Mouse (Mus musculus): ENCODE data around the gene Bag5.

Gene Bag5

DNA sequence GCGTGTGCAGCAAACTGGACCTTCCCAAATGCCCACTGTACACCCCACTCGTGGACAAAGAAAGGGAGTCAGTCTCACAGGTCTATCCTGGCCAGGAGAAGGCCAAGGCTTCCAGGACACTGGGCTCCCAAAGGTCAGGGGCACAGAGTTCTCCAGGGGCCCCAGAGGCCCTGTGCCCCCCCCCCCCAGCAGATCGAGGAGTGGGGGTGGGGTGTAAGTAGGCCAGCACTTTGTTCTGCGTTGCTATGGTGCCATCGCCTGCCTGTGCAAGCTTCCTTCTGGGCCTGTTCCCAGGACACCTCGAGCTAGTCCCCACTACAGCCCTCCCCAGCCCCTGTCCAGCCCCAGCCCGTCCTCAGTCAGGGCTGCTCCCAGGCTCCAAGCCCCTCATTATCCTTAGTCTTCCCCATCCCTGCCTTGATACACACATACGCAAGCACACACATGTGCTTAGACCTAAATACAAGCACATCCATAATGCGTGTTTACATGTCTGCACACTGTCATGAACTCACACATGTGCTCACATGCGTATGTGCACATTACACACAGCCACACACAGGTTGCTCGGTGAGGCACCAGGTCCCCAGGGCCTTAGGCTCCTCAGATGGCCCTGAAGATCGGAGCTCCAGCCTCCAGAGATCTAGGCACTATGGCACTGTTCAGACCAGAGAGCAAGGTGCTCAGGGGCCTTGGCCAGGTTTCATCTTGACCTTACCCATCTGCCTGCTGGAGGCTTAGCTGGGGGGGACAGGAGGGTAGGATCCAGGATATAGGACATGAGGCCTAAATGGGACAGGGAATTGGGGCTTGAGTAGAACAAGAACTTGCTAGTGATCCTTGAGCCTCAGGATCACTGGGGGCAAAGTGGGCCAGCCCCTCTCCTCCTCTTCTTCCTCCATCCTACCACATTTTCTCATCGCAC is 17.9 kb downstream of the Bag5 start:
- DNase-seq, result peak; percentile 90

GRCm38 (mm10) chr12:111694271-111694781 is 18.7 kb downstream of the Bag5 start:
- DNase-seq, result no peak

DNA sequence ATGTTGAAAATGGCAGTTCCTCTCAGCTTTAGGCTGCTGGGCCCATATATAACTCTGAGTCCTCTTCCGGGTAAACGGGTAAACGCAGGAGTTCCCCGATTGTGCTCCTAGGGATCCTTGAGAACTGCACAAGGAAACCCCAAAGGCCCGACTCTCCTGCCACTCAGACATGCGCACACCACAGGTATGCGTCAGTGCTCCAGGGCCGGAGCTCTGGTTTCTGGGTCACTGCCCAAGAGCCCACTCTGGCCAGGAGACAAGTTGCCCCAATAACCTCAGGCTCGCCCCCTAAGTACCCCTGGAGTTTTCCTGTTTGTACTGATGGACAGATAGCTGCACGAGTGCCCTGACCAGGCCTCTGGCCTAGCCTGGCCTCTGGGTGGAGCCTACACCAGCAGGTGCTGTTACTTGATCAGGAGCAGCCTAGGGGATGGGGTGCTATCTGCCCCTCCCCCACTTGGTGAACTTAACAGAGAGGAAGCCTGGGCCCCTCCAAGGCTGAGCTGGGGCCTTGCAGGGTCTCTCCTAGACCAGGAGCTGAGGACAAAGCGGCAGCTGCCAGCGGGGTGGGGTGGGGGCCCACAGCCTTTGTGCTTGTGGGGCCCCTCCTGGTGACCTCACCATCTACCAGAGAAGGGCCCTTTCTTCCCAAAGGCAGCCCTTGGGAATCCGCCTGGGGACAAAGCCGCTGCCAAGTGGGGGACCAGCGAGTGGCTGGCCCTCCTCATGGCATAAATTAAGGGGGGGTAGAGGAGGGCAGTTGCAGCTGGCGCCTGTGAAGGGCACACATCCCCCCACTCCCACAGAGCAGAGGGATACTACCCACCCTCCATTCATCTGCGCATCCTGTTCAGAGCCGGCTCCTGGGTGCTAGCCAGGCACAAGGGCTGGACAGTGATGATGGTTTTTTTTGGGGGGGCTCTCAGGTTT is 19.5 kb downstream of the Bag5 start:
- DNase-seq, result peak; percentile 98

GRCm38 (mm10) chr12:111692899-111693298 is 20.2 kb downstream of the Bag5 start:
- DNase-seq, result no peak

DNA sequence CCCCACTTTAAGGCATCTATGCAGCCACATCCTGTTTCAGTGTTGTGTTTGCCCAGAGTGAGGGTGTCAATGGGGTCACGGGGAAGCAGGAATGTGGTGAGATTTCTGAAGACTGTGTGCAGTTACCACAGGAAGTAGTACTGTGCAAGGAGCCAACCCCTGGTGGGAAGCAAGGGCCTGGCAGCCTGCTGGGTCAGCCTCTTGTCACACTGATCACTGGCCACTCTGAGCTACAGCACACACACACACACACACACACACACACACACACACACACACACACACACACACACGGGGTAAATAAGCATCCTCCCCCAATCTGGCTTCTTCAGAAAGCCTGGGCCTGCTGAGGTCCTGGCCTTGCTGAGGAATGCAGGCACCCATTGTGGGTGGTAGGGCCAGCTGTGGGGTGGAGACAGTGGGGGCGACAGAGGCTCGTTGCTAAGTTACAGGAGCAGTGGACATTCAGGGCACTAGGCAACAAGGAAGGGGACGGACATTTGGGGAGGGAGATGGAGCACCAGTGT is 21.6 kb downstream of the Bag5 start:
- peak; percentile 96 for DNase-seq

GRCm38 (mm10) chr12:111689426-111689825 is 23.6 kb downstream of the Bag5 start:
- no peak for DNase-seq

DNA sequence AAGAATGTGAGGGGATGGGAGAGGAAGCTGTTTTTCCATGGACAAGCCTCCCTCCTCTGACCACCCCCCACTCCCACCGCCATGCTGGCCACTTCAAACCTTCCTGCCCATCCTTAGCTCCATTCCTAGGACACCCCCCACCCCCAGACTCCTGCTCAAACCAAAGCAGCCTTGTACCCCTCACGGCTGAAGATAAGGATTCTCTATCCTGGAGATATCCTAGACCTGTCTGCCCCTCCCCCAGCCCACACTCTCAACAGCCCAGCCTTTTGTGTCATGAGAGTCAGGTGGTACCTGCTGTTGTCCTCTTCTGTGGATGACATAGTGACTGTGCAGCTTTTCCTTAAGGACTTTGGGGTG is 25.0 kb downstream of the Bag5 start:
- DNase-seq, result no peak

- DNase-seq, result peak; percentile 92
Observed at GRCm38 (mm10) chr12:111687350-111688068, 25.5 kb downstream of the Bag5 start.

GRCm38 (mm10) chr12:111686390-111686789 is 26.7 kb downstream of the Bag5 start:
- no peak for DNase-seq

DNA sequence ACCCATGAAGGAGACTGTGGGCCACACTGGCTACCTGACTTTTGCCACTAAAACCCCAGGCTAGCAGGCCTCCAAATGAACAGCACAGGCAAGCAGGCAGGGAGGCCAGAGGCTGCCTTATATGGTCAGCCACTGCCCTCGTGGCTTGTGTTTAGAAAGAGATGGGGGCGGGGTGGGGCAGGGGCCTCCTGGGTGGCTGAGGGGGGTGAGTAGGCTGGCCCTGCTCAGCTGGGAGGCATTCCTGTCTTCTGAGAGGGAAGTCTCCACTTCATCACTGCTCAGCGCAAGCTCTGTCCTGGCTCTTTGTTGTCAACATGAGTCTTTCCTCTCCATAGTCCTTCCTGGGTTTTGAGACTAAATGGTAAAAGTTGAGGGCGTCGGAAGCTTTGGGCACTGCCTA is 30.3 kb downstream of the Bag5 start:
- DNase-seq, result peak; percentile 76

DNA sequence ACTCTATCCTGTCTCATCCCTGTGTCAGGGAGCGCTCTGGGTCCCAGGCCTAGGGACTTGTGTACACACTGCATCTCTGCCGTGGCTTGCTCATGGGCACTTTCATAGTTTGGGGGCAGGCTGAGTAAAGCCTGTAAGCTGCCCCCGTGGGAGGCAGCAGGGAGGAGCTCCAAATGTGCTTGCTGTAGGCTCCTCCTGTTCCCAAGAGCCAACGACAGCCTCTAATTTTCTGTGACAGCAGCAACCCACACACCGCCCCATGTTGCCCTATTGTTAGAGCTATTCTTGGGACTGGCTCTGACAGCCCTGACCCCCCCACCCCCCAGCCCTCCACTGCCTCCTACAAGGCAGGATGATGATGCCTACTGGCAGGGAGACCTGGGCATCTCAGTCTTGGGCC is 31.1 kb downstream of the Bag5 start:
- peak; percentile 49 for DNase-seq

DNA sequence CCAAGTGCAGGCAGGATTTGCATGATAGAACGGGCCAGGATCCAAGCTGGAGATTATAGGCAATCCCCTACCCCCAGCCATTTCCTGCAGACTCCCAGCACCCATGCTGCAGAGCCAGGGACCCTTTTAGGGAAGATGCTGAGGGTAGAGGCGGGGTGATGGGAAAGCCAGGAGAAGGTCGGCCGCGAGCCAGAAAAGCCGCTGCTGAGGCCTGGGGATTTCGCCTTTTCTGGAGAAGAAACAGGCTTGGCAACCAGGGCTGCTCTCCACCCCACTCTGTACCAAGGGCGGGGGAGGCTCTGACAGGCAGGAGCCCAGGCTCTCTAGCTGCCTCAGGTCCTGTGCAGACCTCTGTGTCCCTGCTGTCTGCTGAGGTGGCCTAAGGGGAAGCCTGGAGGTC is 31.8 kb downstream of the Bag5 start:
- DNase-seq, result no peak

DNA sequence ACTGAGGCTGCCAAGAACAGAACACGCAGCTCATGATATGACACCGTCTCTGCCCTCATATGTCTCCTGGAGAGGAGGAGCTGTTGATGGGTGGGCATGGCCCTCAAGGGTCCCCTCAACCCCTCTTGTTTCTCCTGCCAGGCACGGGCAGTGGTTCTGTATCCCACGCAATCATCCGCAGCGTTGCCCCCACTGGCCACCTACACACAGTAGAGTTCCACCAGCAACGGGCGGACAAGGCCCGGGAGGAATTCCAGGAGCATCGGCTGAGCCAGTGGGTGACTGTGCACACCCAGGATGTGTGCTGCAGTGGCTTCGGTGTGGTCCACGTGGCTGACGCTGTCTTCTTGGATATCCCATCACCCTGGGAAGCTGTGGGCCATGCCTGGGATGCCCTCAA is 32.4 kb downstream of the Bag5 start:
- DNase-seq, result no peak

GRCm38 (mm10) chr12:111678997-111679396 is 34.1 kb downstream of the Bag5 start:
- no peak for DNase-seq

- no peak for DNase-seq
Observed at GRCm38 (mm10) chr12:111678670-111678933, 34.5 kb downstream of the Bag5 start.

GRCm38 (mm10) chr12:111677882-111678669 is 35.0 kb downstream of the Bag5 start, which contains the start of gene Trmt61a:
Gene Trmt61a (plus strand): TSS chr12:111678105.
- DNase-seq, result peak; percentile 97

DNA sequence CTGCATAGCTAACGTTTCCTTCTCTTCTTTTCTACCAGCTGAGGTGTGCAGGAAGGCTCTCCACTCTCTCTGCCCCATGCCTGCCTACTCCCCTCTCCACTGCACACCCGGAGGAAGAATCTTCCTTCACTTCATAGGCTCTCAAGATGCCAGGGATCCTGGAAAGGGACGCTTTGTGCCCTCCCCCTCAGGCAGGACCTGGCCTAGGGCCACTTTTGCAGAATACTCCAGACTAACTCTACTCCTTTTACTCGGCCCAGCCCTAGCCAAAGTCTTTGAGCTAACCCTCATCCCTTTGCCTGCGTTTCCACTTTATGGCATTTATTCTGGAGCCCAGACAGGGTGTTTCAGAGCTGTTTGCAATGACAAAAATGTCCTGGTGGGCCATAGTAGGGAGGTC is 35.6 kb downstream of the Bag5 start:
- no peak for DNase-seq

- DNase-seq, result no peak
Observed at GRCm38 (mm10) chr12:111675797-111676580, 37.1 kb downstream of the Bag5 start.

DNA sequence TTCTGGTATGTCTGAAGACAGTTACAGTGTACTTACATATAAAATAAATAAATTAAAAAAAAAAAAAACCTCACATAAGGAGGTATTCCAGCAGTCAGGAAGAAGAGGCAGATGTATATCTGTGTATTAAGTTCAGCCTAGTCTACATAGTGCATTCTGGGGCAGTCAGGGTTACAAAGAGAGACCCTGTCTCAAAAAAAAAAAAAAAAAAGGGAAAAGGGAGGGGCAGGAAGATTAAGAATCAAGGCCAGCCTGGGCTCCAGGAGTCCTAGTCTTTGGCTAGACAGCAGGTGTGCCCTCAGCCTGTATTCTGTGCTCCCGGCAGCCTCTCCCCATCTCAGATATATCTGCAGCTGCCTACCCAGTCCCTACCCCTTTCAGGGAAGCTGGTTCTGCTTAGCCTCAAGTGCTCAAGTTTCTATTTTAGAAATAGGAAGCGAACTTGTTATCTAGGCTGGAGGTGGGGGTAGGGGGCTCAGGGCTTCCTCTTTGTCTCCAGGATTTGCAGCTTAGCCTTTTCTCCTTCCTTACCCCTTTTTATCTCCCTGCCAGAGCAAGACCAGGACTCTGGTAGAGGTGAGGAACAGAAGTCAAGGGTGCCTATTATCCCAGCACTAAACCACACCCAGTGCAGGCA is 38.1 kb downstream of the Bag5 start:
- DNase-seq, result no peak

DNA sequence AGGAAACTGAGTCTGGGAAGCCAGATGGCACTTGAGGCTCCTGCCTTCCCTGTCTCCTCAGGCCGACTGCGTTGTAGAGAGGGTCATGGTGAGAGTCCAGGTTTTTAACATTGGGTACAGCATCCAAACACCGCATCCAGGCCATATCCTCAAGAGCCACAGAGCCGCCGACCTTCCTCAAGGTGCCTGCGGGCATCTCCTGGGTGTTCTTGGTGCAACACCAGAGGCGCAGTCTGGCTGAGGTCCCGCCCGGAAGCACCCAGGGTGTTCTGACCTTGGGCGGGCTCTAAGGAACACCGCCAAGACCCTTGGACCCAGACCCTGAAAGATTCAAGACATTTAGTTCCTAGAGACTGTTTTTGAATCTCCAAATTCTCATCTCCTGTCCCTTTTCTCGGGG is 40.5 kb downstream of the Bag5 start:
- no peak for DNase-seq

DNA sequence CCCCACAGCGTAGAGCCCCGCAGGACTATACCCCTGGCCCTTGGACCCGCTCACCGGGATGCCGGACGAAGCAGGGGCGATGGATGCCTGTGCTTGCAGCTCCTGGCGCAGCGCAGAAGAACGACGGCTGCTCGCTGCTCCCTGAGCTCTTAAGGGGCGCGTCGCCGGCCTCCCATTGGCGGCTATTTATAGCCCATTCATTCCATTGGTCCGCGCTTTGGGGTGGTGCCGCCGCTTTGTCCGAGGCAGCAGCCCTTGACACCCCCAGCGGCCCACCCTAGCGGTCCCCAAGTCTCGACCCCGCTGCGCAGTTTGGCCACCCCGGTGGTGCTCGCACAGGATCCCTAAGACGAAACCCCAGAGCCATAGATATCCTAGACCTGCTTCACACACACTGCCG is 40.9 kb downstream of the Bag5 start, which contains the start of gene Ckb:
Gene Ckb (minus strand): TSS at position 163 of the 400 bp plus-strand sequence.
- DNase-seq, result peak; percentile 98
